Mouse (Mus musculus) CD4-positive naive resting alpha-beta T cell, adult 76 days (primary cell): ENCODE results near the gene Cnr1. TPM values are rescaled to one million over a fixed set of nuclear protein-coding genes. Genes with fewer than 3 reads are reported as not detected.

ENCODE experiments used
- total RNA-seq: library from RNA; stranded (reverse); gene quantifications from one replicate; pipeline ENCODE4 v1.2.4, GENCODE M21; 2023

The Cnr1 gene
- not detected for total RNA-seq

GRCm38 (mm10) chr4:33924234-33924888, at the start of gene Cnr1:
Gene Cnr1 (plus strand): TSS chr4:33924593.

Other genes starting within 250 kb of the Cnr1 start
- 1.8 TPM for gene Spaca1, start 125.6 kb downstream of the Cnr1 start, total RNA-seq